Mouse (Mus musculus) kidney, embryonic 16.5 days (tissue): ENCODE measurements around the gene Cadm1. TPM values are rescaled to one million over a fixed set of nuclear protein-coding genes. Genes with fewer than 3 reads are reported as not detected.
A peak's percentile ranks its signal among the peaks of the same experiment; 100 is the strongest.

Source experiments
- ATAC-seq: fragments of 200-750 bp; cut with Nextera tagmentation; 2 replicates; pipeline ENCODE4 v1.8.0; 2017; ENCODE audit warnings: moderate TSS enrichment; ENCODE audit not compliant: low FRiP score, low TSS enrichment
- H3K27ac ChIP-seq: fragments of 300-500 bp; sonication (generic); 2 replicates; pipeline ENCODE4 v1.5.1; 2014; ENCODE audit warnings: low read length
- H3K27me3 ChIP-seq: fragments of 300-500 bp; sonication (generic); 2 replicates; pipeline ENCODE4 v1.6.1; 2014; ENCODE audit warnings: low read length, control low read depth, mixed read lengths; ENCODE audit not compliant: insufficient read depth
- H3K36me3 ChIP-seq: fragments of 300-500 bp; sonication (generic); 2 replicates; pipeline ENCODE4 v1.6.1; 2014; ENCODE audit warnings: low read length, control low read depth, mixed read lengths; ENCODE audit not compliant: insufficient read depth
- H3K4me1 ChIP-seq: fragments of 300-500 bp; sonication (generic); 2 replicates; pipeline ENCODE4 v1.6.1; 2014; ENCODE audit warnings: low read length, control low read depth, mixed read lengths; ENCODE audit not compliant: insufficient read depth
- H3K4me2 ChIP-seq: fragments of 300-500 bp; sonication (generic); replicated peaks from 2 replicates; pipeline ENCODE4 v1.6.1; 2014; ENCODE audit warnings: low read depth, low read length
- H3K4me3 ChIP-seq: fragments of 300-500 bp; sonication (generic); 2 replicates; pipeline ENCODE4 v1.5.1; 2014; ENCODE audit warnings: mild to moderate bottlenecking, low read length
- H3K9ac ChIP-seq: fragments of 300-500 bp; sonication (generic); replicated peaks from 2 replicates; pipeline ENCODE4 v1.6.1; 2014; ENCODE audit warnings: low read length
- H3K9me3 ChIP-seq: fragments of 300-500 bp; sonication (generic); 2 replicates; pipeline ENCODE4 v1.6.1; 2016; ENCODE audit warnings: low read length, control low read depth
- WGBS: fragments of 180-500 bp; shearing (Covaris S2); extraction: QIAGEN DNeasy Blood & Tissue Kit; methylation state at CpG from one replicate; pipeline ENCODE4 v1.1.7; 2014; 5-methylcytosine and 5-hydroxymethylcytosine counted together
- polyA plus RNA-seq: library from polyadenylated mRNA; unstranded; fragments of >200 nt; fragmentation: Nextera tagmentation; extraction: Ambion mirVana; gene quantifications from 2 replicates; pipeline ENCODE4 v1.2.1, GENCODE M21; 2015

Cadm1 gene
- polyA plus RNA-seq, 1 experiment from 2014 or later, result 64.7 TPM

DNA sequence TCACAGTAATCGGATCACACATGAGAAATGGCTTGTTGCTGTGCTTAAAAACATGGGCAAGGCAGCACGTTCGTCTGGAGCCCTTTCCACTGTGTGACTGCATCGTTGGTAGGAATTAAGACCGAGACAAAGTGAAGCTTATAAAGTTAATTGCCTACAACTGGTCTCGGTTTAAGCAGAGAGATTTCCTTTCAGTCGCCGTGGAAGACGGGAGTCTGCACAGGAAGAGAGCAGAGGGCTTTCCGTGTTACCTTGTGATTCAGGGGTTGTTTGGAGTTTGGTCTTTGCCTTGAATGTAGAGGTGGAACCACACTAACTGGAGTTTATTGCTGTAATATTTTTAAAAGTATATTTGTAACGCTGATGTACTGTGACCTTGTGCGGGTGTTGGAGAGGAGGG lies 15.7 kb downstream of the Cadm1 start:
- H3K4me1 ChIP-seq, result peaks cover 17% of the 10 kb centered on the region
- no peak overlapping the region for H3K27ac ChIP-seq
- peak overlapping the region; percentile 5 for H3K4me3 ChIP-seq
- no peak for ATAC-seq
- H3K9ac ChIP-seq, result no peak overlapping the region
- no peaks in the 10 kb centered on the region for H3K27me3 ChIP-seq
- peak overlapping the region; percentile 43 for H3K4me2 ChIP-seq
- 8% methylated on average over 12 of the region's 12 CpGs for WGBS
- 0 out of 2 replicates have a peak, but pooled peaks cover 2% of the 10 kb centered on the region for H3K36me3 ChIP-seq
- H3K9me3 ChIP-seq, result no peaks in the 10 kb centered on the region

DNA sequence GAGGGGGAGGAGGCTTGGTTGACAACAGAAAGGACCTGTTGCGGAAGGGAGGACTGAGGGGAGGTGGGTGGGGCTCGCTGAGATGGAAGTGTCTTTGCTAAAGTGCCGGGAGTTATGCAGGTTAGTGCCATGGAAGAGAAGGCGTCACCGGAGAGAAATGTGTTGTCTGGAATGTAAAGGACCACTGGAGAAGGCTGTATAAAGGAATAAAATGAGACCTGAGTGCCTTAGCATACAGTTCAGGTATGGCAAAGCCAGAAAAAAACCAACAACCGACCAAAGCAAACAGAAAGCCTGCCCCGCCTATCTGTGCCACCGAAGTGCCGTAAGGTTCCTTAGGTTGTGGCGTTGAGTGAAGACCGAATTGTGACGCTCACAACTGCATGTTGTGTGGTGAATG lies 18.4 kb downstream of the Cadm1 start:
- no peaks in the 10 kb centered on the region for H3K27me3 ChIP-seq
- no peak overlapping the region for H3K4me3 ChIP-seq
- no peaks in the 10 kb centered on the region for H3K9me3 ChIP-seq
- H3K9ac ChIP-seq, result no peak overlapping the region
- WGBS, result 92% methylated on average over 12 of the region's 12 CpGs
- no peak overlapping the region for H3K27ac ChIP-seq
- H3K4me1 ChIP-seq, result peaks cover 17% of the 10 kb centered on the region
- H3K4me2 ChIP-seq, result no peak overlapping the region
- no peak for ATAC-seq
- 0 out of 2 replicates have a peak, but pooled peaks cover 2% of the 10 kb centered on the region for H3K36me3 ChIP-seq

DNA sequence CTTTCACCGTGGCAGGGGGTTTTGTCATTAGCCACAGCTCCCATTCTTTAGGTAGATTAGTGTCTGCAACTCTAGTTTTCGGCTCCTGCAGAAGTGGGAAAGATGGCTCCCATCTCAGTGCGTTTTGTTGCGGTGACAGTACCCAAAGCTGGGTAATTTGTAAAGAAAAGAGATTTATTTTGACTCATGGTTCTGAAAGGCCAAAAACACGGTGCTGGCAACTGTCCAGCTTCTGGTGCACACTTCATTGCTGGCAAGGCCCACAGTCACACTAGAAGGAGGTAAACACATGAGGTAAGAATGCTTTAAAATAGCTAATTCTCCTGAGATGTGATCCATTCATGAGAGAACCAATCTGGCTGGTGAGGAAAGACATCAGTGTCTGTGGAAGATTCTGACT lies 18.9 kb downstream of the Cadm1 start:
- no peak for ATAC-seq
- Histone ChIP-seq H3K27ac (no peak overlapping the region), H3K27me3 (no peaks in the 10 kb centered on the region), H3K9me3 (no peaks in the 10 kb centered on the region), H3K4me1 (peaks cover 17% of the 10 kb centered on the region), H3K4me3 (no peak overlapping the region), H3K9ac (no peak overlapping the region), H3K36me3 (0 out of 2 replicates have a peak, but pooled peaks cover 2% of the 10 kb centered on the region), H3K4me2 (no peak overlapping the region)
- WGBS, result 91% methylated on average over 5 of the region's 5 CpGs

DNA sequence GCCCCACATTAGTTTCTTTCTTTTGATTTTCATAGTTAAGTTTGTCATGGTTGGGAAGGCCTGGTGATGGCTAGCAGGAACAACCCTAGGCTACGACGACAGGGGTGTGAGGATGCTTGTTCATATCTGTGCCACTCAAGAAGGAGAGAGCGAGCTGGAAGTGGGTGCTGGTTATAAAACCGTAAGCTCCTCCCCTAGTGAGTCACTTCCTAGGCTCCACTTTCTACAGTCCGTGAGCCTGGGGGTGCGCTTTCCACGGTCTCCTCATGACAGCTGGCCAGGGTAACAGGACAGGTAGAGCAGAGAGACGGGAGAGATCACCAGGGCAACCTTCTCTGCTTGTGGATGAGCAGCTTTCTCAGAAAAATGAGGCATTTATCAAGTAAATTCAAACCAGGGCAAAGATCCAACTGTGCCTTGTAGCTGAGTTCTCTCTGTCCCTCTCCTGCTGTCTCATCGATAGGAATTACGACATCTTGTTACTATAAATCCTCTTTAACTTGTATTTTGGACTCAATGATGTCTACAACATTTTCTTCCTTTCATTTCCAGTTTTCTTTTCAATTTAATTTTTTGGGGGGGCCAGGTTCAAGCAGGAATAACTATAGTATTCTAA lies 23.1 kb downstream of the Cadm1 start:
- WGBS, result 90% methylated on average over 10 of the region's 10 CpGs
- Histone ChIP-seq H3K9ac (no peak overlapping the region), H3K4me3 (no peak overlapping the region), H3K4me2 (no peak overlapping the region), H3K27me3 (no peaks in the 10 kb centered on the region), H3K9me3 (no peaks in the 10 kb centered on the region), H3K27ac (no peak overlapping the region), H3K4me1 (no peaks in the 10 kb centered on the region), H3K36me3 (0 out of 2 replicates have a peak, but pooled peaks cover 2% of the 10 kb centered on the region)
- no peak for ATAC-seq

DNA sequence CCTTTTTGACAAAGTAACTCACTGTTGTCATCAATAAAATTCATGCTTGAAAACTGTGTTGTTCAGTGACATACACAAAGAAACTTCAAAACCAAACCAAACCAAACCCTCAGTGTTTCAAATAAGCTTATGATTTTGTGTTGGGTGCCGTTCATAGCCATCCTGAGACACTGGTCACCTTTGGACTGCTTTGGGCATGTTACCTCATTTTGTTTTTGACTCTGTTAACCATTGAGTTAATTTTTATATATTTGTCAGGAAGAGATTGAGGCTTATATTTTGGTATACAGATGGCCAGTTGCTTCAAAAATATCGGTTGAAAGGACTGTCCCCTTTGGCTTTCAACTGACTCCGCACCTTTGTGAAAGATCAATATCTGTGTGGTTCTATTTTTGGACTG lies 30.8 kb downstream of the Cadm1 start:
- no peaks in the 10 kb centered on the region for H3K9me3 ChIP-seq
- no peak overlapping the region for H3K4me3 ChIP-seq
- 88% methylated on average over 3 of the region's 3 CpGs for WGBS
- no peak for ATAC-seq
- no peak overlapping the region for H3K9ac ChIP-seq
- no peaks in the 10 kb centered on the region for H3K27me3 ChIP-seq
- H3K36me3 ChIP-seq, result no peaks in the 10 kb centered on the region
- no peaks in the 10 kb centered on the region; the same call in 1 of the 2 replicates for H3K4me1 ChIP-seq
- no peak overlapping the region for H3K27ac ChIP-seq
- no peak overlapping the region for H3K4me2 ChIP-seq

DNA sequence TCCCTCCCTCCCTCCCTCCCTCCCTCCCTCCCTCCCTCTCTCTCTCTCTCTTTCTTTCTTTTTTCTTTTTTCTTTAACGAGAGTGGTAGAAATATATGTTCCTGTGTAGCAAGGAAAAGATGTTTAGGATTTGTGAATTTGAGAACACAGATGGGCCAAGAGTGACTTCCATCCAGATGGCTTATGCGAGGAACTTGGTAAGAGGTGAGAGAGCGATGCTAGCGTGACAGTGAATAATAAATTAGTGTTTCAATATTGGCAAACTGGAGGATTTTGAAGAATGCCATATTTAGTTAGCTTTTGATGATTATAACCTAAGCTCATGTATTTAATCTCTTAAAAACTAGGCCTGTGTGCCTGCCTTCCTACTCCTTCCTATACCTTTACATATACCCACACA lies 31.6 kb downstream of the Cadm1 start:
- no peak overlapping the region for H3K4me3 ChIP-seq
- H3K9me3 ChIP-seq, result no peaks in the 10 kb centered on the region
- no peak overlapping the region for H3K9ac ChIP-seq
- no peak overlapping the region for H3K4me2 ChIP-seq
- no peak for ATAC-seq
- no peaks in the 10 kb centered on the region for H3K27me3 ChIP-seq
- H3K27ac ChIP-seq, result no peak overlapping the region
- no peaks in the 10 kb centered on the region for H3K36me3 ChIP-seq
- 87% methylated on average over 4 of the region's 4 CpGs for WGBS
- no peaks in the 10 kb centered on the region; the same call in 1 of the 2 replicates for H3K4me1 ChIP-seq

DNA sequence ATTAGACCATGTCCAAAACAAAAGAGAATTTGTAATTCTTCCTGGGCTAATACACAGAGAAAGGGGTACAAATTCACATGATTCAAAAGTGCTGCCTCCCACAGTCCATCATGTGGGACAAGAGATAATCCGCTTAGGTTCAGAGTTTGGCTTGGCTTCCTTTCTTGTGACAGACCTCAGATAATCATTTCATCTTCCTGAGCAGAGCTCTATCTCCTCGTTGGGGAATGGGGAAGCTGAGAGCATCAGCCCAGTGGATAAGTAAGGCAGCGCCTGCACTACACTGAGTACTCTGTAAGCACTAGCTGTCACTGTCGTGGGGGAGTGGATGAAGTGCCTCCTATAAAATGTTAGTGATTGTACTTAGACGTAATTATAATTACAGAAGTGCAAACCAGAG lies 35.1 kb downstream of the Cadm1 start:
- H3K4me2 ChIP-seq, result no peak overlapping the region
- H3K4me1 ChIP-seq, result no peaks in the 10 kb centered on the region
- WGBS, result 41% methylated on average over 5 of the region's 5 CpGs
- no peaks in the 10 kb centered on the region for H3K9me3 ChIP-seq
- ATAC-seq, result no peak
- H3K36me3 ChIP-seq, result no peaks in the 10 kb centered on the region
- H3K27ac ChIP-seq, result no peak overlapping the region
- no peak overlapping the region for H3K9ac ChIP-seq
- H3K4me3 ChIP-seq, result no peak overlapping the region
- no peaks in the 10 kb centered on the region; the same call in 1 of the 2 replicates for H3K27me3 ChIP-seq

DNA sequence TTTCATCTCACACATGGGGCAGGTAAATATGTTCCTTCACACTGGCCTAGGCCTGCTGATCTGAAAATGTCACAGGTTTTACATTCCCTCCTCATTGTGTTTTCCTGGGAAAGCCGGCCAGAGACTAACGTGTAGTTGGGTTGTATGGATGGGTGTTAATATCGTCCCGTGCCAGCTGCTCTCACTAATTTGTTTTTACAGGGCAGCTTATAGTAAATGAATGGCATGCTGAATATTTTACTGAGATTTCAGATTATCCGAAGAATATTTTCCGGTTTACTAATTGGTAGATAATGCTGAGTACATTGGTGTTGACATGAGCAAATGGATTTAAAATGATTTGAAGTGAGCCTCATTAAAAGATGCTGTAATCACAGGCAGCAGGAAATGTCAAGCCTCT lies 37.9 kb downstream of the Cadm1 start:
- Histone ChIP-seq H3K36me3 (no peaks in the 10 kb centered on the region), H3K9me3 (no peaks in the 10 kb centered on the region), H3K9ac (no peak overlapping the region), H3K27ac (no peak overlapping the region), H3K27me3 (peaks cover 3% of the 10 kb centered on the region; the same call in 1 of the 2 replicates), H3K4me3 (no peak overlapping the region), H3K4me1 (no peaks in the 10 kb centered on the region), H3K4me2 (no peak overlapping the region)
- WGBS, result 85% methylated on average over 6 of the region's 6 CpGs
- ATAC-seq, result no peak

DNA sequence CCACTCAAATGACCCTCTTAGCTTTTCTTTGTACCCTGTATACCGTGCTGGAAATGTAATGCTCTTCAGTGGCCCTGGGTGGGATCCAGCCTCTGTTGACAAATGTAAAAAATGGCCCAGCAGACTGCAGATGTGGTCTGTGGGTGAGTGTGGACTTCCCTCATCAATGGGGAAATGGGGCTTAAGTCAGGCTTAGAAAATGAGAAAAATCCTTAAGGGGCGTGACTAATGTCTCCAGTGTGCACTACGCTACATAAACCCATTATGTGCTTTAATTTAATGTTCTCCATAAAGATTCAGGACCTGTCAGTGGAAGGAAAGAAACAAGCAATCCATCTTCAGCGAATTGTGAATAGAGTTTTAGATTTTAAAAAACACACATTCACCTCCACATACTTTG lies 40.2 kb downstream of the Cadm1 start:
- no peak overlapping the region for H3K4me2 ChIP-seq
- no peaks in the 10 kb centered on the region for H3K9me3 ChIP-seq
- H3K27me3 ChIP-seq, result peaks cover 3% of the 10 kb centered on the region; the same call in 1 of the 2 replicates
- no peak overlapping the region for H3K27ac ChIP-seq
- H3K36me3 ChIP-seq, result no peaks in the 10 kb centered on the region
- WGBS, result 66% methylated on average over 4 of the region's 4 CpGs
- peaks cover 8% of the 10 kb centered on the region for H3K4me1 ChIP-seq
- H3K4me3 ChIP-seq, result no peak overlapping the region
- H3K9ac ChIP-seq, result no peak overlapping the region
- no peak for ATAC-seq

DNA sequence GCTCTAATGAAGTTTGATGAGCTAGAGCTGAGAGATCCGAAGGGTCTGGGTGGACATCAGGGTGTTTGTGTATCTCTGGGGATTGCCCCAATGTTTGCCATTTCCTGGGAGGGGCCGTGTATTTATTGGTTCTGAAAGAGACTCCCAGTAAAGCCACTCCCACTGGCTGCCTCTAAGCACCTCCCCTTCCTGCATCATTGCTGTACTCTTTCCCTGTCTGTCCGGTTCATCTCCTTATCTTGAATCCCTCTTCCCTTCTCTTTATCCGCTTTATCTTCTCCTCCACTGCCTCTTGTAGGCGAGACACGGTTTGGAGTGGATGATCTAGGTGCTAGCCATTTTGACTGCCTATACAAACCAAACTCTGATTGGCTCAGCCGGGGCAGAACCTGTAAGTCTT lies 41.5 kb downstream of the Cadm1 start:
- Histone ChIP-seq H3K4me2 (no peak overlapping the region), H3K4me1 (peaks cover 14% of the 10 kb centered on the region), H3K9ac (no peak overlapping the region), H3K27me3 (peaks cover 3% of the 10 kb centered on the region; the same call in 1 of the 2 replicates), H3K36me3 (no peaks in the 10 kb centered on the region), H3K4me3 (no peak overlapping the region), H3K27ac (no peak overlapping the region), H3K9me3 (no peaks in the 10 kb centered on the region)
- WGBS, result 86% methylated on average over 7 of the region's 7 CpGs
- no peak for ATAC-seq
